Mouse (Mus musculus) MEL-GATA-1-ER (cell line): Measurements from ENCODE around the gene Siae.

Source experiments
- DNase-seq: peaks from one replicate; pipeline ENCODE4 v3.0.0-alpha.2; 2012; ENCODE audit warnings: low read depth; ENCODE audit errors: extremely low read depth

The Siae gene

DNA sequence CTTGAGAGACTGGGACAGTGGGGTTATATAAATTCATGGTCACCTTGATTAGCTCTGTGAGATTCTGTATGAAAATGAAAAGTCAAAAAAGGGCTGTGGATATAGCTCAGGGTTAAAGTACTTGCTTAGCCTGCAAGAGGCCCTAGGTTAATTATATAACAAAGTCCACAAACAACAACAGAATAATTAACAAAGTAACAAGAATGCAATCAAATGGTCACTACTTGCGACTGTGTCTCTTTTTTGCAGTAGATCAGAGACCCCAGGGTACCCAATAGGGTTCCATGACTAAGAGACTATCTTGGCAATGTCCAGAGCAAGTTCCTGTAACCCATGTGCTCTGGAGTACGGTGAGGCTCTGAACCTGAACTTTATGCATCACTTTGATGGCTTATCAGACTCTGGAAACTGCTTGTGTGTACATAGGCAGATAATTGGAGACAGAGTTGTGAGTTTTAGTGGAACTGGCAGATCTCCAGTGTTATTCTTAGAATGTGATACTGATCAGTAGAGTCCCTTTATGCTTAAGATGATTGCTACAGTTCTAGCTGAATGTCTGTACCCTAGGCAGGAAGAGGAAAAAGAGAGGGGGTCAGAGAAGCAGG, 13.8 kb downstream of the Siae start:
- no peak for DNase-seq

DNA sequence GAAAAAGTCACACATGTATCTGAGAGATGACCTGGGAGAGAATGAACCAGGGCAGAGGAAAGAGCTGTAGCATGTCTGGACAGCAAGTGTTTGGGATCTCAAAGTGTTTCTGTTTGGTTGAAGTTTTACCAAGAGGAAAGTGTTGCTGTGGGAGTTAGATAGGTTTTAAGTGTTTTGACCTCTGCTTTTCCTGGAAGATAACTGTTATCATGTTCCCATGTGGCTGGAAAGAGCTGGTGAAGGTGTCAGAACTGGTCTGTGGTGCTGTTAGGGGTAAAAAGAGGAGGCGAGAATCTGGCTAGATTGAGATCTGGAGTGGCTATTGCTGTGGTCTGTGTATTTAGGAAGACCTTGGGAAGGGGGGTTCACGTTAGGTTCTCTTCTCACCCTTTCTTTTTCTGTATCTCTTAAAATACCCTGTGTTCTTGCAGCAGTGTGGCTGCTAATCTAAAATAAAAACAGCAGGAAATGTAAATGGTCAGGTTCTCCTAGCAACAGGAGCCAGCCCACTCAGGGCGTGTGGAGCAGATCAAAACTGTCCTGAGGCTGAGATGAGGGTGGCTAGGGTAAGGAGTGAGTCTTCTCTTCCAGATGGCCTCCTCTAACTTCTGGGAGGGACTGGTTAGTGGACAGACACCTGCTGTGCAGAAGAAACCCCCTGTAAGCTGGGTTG, 16.8 kb downstream of the Siae start:
- no peak for DNase-seq

DNA sequence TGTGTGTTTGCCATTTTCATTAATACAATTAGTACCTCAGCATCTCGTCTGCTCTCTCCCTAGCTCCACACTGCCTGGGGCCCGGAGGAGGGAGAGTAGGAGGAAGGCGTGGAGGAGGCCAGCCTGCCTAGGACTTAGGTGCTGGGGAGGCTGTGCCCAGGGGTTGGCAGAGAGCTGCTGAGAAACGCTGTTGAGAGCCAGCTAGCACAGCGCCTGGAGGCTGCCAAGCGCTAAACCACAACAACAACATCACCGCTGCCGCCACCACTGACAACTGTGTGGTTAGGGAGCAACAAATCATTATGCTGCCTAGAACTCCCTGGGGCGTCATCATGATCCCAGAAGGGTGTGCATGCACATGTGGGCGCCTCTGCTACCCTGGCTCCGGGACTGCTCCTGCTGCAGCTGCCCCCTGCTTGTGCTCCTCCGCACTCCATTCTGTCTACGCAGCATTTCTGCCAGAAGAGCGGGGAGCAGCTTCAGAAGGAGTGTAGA, 21.0 kb downstream of the Siae start:
- DNase-seq = no peak

DNA sequence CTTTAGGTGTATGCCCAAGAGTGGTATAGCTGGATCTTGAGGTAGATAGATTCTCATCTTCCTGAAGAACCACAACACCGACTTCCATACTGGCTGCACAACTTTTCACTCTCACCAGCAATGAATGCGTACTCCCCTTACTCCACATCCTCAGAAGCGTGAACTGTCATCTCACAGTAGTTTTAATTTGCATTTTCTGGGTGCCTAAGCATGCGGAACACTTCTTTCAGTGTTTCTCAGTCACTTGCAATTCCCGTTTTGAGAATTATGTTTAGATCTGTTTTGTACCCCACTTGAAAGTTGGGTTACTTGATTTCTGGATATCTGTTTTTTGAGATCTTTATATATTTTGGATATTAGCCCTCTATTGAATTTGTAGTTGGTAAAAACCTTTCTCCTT, 28.1 kb downstream of the Siae start:
- DNase-seq = no peak

DNA sequence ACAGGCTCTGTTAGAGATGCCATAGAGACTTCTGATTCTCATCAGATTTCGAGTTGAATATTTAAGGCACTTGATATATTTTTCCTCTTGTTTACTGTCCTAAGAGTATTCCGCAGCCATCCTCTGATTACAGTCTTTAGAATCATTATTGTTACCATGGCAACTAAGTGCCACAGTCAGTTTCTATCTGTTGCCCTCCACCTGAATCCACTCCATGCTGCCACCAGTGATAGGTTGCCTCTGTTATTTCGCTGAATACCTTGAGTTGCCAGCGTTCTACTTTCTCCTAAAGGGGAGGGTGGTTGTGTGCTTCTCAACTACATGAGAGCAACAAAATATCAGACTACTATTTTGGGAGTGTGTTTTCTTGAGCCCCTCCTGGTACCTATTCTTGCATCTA, 31.2 kb downstream of the Siae start:
- DNase-seq = no peak

DNA sequence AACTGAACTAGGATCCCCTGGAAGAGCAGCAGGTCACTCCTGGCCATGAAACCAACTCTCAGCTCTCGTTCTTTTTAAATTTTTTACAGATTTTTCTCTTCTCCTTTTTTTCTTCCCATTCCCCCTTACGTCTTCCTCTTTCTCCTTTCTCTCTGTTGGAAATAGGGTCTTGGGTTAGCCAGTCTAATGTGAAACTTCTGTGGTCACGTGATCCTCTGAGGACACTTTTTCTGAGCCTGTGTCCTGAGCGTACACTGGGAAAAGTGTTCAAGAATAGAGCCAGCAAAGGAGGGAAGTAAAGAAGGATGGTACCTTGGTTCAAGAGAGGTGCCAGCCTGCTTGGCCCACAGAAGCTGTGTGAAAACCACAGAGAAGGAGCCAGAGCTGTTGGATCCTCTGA, 34.9 kb downstream of the Siae start:
- DNase-seq = no peak

DNA sequence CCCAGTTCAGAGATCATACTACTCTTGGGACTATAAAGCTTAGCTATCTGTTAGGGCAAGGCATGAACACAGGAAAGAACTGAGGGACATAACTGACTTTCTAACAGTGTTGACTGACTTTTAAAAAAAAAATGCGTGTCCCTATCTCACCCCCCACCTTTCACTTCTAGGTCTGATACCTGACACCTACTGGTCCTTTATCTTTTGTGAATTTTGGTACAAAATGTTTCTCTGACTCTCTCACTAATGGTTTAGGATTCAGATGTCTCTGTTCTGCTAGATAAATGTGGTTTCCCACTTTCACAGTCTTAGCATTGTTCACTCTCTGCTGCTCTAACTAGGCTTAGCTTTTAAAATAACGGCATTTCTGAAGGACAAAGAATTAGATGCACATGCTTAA, 36.5 kb downstream of the Siae start:
- DNase-seq = no peak

DNA sequence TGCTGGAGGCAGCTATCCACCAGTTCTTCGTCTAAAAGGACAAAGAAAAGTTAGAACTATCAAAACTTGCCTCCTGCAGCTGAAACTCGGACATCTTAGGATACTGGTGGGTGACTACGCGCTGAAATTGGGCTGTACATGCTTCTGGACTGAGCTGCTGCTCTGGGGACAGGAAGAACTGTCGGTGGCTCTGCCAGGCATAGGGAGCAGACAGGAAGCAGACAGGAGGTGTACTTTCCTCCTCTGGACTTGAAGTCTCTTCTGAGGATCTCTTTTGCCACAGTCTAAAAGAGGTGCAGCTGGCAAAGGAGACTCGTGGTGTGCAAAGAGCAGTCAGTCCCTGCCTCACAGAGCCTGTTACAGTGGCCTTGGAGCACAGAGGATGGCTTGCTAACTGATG, 37.1 kb downstream of the Siae start:
- no peak for DNase-seq

DNA sequence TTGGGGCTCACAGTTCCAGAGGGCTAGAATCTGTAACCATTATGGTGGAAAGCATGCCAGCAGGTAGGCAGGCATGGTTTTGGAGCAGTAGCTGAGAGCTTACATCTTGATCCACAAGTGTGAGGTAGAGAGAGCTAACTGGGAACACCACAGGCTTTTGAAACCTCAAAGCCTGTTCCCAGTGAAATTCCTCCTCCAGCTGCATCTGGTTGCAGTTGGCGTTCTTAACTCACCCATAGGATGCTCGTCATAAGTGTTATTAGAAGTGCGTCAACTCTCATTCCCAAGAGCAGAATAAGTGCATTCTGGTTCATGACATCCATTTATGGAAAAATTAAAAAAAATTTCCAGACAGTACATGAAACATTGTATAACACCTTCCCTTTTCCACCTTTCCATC, 38.2 kb downstream of the Siae start:
- DNase-seq = no peak

DNA sequence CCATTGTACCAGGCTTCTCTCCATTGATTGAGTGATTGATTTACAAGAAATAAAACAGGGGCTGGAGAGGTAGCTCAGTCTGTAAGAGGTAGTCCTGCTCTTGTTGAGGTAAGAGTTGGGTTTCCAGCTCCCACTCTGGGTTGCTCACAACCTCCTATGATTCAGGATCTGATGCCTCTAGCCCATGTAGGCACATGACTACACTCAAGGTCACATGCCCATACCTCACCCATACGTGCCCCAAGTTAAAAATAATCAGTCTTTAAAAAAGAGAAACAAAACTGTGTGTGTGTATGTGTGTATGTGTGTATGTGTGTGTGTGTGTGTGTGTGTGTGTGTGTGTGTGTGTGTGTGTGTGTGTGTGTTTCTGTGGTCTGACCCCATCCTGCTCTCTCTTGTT, 40.1 kb downstream of the Siae start:
- no peak for DNase-seq

DNA sequence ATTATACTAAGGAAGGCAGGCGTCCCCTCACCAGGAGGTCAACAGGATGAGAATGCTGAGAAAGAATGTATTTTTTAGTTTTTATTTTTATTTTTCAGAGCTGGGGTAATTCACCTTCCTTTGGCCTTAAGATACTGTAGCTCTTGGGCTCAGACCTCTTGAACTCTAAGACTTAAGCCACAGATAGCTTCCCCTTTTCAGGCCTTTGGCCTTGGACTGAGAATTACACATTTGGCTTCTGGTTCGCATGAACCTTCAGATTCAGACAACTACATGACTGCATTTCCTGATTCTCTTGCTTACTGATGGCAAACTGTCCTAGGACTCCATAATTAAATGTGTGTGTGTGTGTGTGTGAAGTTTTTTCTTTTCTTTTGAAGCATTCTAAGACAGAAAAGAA, 43.1 kb downstream of the Siae start:
- DNase-seq = no peak

DNA sequence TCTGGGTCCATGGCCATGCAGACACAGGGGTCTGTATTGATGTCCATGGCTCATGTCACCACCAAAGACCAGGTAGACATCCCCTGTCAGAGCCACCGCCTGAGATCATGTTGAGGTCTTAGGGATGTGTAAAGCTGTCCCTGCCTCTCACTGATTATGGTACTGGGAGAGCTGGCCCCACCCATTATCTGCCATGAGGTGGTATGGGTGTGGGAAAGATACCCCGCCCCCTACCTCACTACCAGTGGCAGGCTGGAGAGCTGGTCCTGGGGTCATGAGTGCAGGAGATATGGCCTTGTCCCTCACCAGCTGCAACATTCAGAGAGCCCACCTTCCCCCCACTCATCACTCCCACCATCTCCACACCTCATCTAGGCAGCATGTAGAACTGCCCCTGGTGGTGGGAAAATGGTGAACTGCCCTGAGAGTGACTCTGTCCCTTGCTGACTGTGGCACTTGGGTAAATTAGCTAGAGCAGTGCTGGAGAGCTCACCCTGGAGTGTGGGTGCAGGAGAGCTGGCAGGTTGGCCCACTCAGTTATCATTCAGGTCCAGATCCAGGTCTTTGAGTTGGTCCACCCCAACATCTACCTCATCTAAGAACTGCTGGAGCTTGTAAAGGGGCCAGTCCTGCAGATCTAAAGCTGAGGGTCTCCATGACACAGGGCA, 45.2 kb downstream of the Siae start:
- DNase-seq = no peak

DNA sequence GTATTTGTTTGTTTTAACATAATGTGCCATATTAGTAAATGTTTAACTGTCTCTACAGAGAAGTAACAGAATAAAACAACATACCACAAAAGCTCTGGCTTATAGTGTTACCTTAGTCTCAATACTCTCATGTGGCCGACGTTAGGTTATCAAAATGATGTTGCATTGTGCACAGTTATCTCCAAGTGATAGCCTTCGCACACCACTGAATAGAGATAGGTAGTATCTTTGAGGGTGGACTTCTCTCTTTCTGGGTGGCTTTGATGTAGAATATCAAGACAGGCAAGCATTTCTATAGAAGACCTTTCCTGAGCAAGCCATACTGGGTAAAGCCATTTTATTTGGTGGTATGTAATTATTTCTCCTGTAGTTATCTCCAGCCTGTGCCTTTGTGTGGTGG, 49.6 kb downstream of the Siae start:
- no peak for DNase-seq

DNA sequence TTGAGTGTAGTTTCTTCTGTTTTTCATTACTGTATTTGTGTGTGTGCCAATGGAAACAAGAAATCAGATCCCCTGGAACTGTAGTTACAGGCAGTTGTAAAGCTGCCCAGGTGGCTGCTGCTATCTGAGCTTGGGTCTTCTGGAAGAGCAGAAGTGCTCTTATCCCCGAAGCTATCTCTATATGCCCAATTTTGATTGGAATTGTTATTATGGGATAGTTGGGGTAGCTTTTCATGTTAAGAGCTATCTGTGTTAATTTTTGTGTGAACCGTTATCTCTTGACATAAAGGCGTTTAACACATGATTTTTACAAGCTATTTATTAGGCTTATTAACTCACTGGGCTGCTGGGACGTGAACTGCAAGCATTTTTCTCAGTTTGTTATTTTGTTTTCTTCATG, 54.1 kb downstream of the Siae start:
- no peak for DNase-seq

DNA sequence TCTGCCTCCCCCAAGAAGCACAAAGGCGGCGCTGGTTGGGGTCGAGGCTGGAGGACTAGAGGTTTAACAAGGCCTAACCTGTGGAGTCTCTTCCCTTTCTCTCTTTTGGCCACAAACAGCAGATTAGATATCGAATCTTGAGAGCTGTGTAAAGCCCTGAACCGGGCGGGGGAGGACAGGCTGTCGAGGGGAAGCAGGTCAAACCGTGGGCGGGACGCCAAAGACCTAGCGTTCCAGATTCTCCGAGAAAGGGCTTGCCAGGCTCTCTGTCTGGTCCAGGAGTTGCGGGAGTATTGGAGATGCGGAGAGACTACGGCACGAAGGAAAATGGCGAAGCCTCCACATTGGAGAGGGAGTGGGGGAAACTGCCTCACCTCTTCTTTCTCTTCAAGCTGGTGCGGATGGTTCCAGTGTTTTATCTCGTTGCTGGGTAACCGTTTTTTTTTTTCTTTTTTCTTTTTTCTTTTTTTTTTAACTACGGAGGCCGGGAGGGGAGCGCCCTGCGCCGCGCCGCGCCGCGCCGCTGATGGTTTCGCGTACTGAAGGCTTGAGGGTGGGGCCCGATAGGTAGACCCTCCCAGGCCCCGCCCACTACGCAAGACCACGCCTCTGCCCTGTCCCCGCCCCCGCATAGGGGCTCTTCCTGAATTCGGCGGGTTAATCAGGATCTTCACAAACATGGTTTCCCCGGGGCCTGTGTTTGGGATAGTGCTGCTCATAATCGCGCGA, 57.8 kb downstream of the Siae start, which contains the start of gene Spa17:
Spa17 (minus strand) TSS at position 541 of the 729 bp plus-strand sequence.
- DNase-seq = peak; percentile 82

DNA sequence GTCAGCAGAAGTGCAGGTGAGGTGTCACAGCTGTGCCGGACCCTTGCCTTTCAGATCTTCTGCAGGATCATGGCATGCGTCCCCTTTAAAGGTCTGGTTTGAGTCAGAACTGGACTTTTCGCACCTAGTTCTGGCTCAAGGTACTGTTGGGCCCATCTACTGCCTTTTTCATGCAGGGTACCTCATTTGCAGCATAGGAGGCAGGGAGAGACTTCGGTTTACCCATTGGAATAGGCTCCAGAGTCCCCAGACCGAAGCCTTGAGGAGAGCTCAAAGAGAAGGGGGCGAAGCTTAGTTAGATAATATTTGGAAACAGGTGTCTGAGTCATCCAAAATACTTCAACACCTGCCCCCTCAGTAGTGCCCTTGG, 58.4 kb downstream of the Siae start:
- DNase-seq = no peak

DNA sequence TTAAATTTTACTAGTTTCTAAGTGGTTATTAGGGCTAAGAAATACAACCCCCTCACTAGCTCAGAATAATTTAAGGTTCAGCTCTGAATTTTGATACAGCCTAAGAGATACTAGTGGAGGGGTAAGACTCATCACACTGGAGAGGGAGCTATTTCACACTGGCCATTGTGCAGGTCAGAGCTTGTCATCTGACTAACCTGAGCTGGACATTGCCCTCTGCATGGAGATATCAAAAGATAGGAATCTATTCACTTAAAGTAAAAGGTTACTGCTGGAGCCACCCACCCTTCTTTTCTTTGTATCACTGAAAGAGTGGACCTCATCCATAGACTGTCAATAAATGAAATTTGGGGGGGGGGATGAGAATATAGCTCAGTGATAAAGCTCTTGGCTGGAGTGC, 58.8 kb downstream of the Siae start:
- DNase-seq = no peak

DNA sequence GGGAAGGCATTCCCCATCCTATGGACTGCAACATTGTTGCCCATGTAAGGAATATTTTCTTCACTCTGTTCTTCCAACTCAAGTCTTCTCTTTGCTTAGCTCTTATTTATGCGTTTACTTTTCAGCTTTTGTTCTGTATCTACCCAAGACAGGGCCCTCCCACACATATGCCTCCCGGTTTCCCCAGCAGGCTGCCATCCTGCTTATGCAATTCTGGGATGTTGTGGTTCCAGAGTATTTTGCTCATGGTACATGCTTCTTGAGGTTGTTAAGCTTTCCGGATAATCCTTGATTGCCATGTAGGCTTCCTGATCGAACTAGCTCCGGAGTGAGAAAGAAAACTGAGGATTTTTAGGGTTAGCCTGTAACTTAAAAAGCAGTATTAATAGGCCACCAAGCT, 59.7 kb downstream of the Siae start:
- DNase-seq = no peak

DNA sequence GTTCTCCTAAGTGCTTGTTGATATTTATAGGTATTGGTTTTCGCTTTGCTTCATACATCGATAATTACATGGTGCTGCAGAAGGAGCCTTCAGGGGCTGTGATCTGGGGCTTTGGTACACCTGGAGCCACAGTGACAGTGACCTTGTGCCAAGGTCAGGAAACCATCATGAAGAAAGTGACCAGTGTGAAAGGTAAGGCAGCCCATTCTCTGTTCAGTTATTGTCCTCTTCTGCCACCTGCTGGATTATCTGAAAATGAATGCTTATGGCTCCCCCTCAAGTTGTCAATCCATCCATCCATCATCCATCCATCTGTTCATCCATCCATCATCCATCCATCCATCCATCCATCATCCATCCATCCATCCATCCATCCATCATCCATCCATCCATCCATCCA, 61.3 kb downstream of the Siae start:
- DNase-seq = peak; percentile 26

DNA sequence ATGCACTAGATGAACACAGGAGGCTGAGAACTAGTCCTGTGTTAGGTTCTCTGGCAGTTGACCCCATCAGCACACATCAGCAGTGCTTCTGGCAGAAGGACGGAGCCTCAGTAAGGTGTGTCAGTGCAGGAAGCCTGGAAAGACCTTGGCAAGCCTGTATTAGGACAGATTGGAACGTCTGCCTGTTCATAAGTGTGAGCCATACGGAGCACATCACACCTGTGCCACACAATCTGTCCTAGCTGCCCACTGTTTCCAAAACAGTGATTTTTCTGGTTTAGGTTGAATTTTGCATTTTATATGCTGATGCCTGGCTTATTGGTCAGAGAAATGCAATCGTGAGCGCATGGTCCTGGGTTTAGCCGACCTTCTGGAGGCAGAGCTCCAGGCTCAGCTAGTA, 65.8 kb downstream of the Siae start:
- DNase-seq = no peak

DNA sequence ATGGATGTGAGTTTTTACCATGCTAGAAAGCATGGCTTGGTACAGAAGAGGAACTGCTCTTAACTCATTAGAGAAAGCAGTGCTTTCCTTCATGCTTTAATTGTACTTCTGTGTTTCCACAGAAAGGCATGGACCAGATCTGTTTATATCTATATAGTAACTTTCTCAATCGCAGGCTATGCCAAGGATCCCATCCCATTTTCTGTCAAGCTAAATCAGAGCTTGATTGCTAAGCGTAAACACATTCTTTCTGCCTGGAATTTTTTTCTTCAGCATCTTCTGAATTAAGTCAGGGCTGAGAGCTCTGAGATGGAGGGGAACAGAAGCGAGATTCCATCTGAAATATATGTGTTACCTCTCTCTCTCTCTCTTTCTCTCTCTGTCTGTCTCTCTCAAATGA, 68.5 kb downstream of the Siae start:
- no peak for DNase-seq

DNA sequence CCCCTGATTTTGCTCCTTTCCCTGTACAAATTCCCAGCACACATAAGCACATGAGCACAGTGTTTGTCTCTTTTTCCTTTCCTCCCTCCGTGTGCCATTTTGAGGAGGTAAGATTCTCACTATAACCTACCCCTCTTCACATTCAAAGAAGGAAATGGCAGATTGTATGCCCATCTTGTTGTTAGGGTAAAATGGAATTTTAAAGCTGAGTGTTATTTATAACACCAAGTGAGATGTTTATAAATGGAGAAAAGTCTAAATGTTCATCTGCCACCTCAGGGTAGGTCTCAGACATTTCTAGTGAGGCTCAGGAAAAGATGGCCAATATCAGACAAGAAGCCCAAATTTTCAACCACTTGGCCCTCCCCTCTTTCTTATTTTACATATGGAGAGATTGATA, 69.0 kb downstream of the Siae start:
- DNase-seq = no peak
